Mouse (Mus musculus) induced T-regulatory cell, adult 2 months (primary cell): Measurements from ENCODE around the gene Olfr1282.
"Not testable (repeated sequence)": the region's sequence is repeated elsewhere in the genome, so short reads cannot be mapped to it uniquely, and the experiment has no call there.

Source experiments
- DNase-seq: peaks from one replicate; pipeline ENCODE4 v3.0.0-alpha.2; 2012; ENCODE audit warnings: low read depth

Gene Olfr1282

GRCm38 (mm10) chr2:111335976-111336375, at the start of gene Olfr1282:
TSS of gene Olfr1282 (minus strand) at chr2:111336076.
- DNase-seq, result no peak

GRCm38 (mm10) chr2:111375222-111375621, 39.3 kb upstream of the Olfr1282 start, which contains the start of gene Olfr1284:
TSS of gene Olfr1284 (plus strand) at chr2:111375522.
- DNase-seq, result no peak

DNA sequence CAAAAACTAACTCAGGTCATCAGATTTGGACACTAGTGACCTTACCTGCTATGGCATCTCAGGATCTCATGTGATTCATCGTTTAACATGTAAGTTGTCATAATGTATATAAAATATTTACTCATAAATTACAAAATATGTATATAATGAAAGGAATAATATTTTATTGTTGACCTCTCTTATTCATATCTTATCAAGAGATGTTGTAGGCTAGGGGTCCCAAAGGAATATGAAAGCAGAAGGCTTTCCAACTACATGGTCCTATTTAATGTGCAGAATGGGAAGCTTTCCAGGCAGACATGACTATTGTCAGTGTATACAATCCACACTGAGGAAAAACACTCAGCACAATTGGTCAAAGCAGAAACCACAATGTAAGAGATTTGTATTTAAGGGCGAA, 30.6 kb upstream of the Olfr1282 start, which contains the start of gene Olfr1283:
Olfr1283 (plus strand) TSS at position 301 of the 400 bp plus-strand sequence.
- no peak for DNase-seq

DNA sequence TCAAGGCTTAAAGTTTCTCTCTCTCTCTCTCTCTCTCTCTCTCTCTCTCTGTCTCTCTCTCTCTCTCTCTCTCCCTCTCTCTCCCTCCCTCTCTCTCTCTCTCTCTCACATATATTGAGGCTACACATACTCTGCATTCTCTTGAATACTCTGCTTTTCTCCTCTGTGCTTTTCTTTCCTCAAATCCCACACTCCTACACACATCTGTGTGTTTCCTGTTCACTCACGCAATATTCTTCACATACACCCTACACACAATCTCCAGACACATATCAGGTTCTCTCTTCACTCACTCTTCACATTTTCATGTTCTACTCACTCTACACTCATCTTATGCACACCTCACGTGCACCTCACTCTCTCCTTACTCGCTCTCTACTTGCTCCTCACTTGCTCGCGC, 2.2 kb downstream of the Olfr1282 start:
- DNase-seq, result not testable (repeated sequence)

DNA sequence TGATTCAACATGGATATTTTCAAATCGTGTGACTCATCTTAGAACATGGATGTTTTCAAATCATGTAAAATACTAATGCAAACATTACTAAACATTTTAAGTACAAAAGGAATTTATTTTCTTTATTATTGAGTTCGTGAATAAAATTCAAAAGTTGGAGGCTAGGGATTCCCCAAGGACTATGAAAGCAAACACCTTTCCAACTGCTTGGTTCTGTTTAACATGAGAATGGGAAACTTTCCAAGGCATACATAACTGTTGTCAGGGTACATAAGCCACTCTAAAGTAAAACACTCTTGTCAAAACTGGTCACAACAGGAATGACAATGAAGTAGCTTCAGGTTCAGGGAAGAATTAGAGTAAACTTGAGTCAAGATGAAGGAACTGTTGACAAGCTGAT, 9.7 kb downstream of the Olfr1282 start, which contains the start of gene Olfr1281:
Olfr1281 (plus strand) TSS at position 301 of the 400 bp plus-strand sequence.
- no peak for DNase-seq

DNA sequence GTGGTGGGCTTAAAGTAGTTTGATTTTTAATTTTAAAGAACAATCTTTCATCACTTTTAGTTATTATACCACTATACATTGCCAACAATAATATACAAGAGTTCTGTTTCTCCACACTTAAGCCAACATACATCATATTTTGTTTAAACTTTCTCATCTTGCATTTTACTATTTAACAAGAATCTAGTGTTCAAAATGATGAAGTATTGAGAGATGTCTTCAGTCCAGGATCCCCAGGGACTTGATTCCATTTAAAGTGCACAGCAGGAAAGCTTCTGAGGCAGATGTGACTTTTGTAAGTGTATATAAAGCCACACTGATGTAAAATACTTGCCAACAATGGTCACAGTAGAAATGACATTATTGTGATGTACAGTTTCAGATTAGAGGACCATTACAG, 22.2 kb downstream of the Olfr1282 start, which contains the start of gene Olfr1280:
Olfr1280 (plus strand) TSS at position 301 of the 400 bp plus-strand sequence.
- no peak for DNase-seq

DNA sequence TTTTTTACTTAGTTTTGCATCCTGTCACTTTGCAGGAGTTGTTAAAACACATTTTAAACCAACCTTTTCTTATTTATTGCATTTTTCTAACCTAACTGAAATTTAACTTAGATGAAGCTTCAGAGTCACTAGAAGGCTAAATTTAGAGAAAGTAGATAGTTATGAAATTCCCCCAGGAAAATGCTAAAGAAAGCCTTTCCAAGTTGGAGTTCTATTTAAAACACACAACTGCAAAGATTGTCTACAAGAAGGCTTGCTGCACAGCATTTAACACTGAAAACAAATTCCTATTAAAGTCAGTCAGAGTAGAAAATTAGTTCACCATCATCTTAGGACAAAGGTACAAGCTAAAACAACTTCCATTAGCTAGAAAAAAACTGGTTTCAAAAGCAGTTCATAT, 35.5 kb downstream of the Olfr1282 start, which contains the start of gene Olfr1279:
Olfr1279 (plus strand) TSS at position 262 of the 400 bp plus-strand sequence.
- no peak for DNase-seq

DNA sequence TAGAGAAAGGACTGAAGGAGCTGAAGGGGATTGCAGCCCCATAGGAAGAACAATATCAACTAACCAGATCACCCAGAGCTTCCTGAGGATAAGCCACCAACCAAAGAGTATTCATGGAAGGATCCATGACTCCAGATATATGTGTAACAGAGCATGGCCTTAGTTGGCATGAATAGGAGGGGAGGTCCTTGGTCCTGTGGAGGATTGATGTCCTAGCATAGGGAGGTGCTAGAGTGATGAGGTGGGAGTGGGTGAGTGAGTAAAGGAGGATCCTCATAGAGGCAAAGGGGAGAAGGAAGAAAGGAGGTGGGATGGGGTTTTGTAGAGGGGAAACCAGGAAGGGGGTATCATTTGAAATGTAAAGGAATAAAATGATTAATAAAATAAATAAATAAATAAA, 37.3 kb downstream of the Olfr1282 start:
- no peak for DNase-seq

DNA sequence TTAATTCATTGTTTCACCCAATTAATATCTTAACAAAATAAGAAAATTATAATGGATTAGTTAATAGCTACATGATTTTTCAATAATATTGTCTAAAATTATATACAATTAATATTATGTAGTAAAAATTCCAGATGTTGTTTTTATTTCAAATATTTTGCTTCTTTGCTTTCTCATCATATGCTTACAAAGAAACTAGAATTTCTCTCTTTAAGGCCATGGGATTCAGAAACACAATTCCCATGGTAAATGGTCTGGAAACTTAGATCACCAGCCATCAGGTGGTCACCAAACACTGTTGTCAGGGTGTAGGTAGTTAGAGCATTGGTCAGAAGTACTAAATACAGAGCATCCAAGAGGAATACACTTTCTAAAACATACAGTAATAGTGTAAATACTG, 46.0 kb downstream of the Olfr1282 start, which contains the start of gene Olfr1278:
Olfr1278 (plus strand) TSS at position 301 of the 400 bp plus-strand sequence.
- no peak for DNase-seq
